Mouse (Mus musculus) G1E (cell line): ENCODE results near the gene Cacng2.

ENCODE experiments used
- CTCF ChIP-seq: IDR thresholded peaks from 2 replicates; pipeline ENCODE4 v1.5.1; 2012; ENCODE audit warnings: low read depth, low read length, inconsistent platforms, mixed read lengths
- GATA1 ChIP-seq: IDR thresholded peaks from 2 replicates; pipeline ENCODE4 v1.6.1; 2012; ENCODE audit warnings: borderline replicate concordance, low read length, inconsistent platforms, mixed read lengths
- GATA2 ChIP-seq: IDR thresholded peaks from 2 replicates; pipeline ENCODE4 v1.6.1; 2012; ENCODE audit warnings: low read depth, low read length, inconsistent platforms, borderline replicate concordance
- POLR2AphosphoS5 ChIP-seq: IDR thresholded peaks from 2 replicates; pipeline ENCODE4 v1.6.1; 2012; ENCODE audit warnings: low read depth, low read length, inconsistent platforms; ENCODE audit not compliant: insufficient replicate concordance
- TAL1 ChIP-seq: conservative IDR thresholded peaks from 2 replicates; pipeline ENCODE4 v1.6.1; 2012; ENCODE audit warnings: low read depth, low read length, inconsistent platforms, mixed read lengths

- TF ChIP-seq GATA2 (no peak), CTCF (no peak), GATA1 (no peak), POLR2AphosphoS5 (no peak), TAL1 (no peak)
Measured at GRCm38 (mm10) chr15:78037626-78038025, 82.2 kb downstream of the Cacng2 start.
